Mouse (Mus musculus) limb, embryonic 15.5 days (tissue): Measurements from ENCODE around the gene Ankrd12. TPM values are rescaled to one million over a fixed set of nuclear protein-coding genes. Genes with fewer than 3 reads are reported as not detected.

Experiments
- ATAC-seq: fragments of 200-750 bp; cut with Nextera tagmentation; 2 replicates; pipeline ENCODE4 v1.8.0; 2017; ENCODE audit warnings: low read depth, moderate TSS enrichment; ENCODE audit not compliant: insufficient number of reproducible peaks, low FRiP score, low TSS enrichment
- H3K27ac ChIP-seq: fragments of 300-500 bp; sonication (generic); 2 replicates; pipeline ENCODE4 v1.5.1; 2015; ENCODE audit warnings: moderate library complexity, mild to moderate bottlenecking, inconsistent platforms
- H3K27me3 ChIP-seq: fragments of 300-500 bp; sonication (generic); 2 replicates; pipeline ENCODE4 v1.6.1; 2015; ENCODE audit warnings: inconsistent platforms
- H3K36me3 ChIP-seq: fragments of 300-500 bp; sonication (generic); 2 replicates; pipeline ENCODE4 v1.6.1; 2015; ENCODE audit warnings: inconsistent platforms
- H3K4me1 ChIP-seq: fragments of 300-500 bp; sonication (generic); 2 replicates; pipeline ENCODE4 v1.6.1; 2015; ENCODE audit warnings: inconsistent platforms
- H3K4me2 ChIP-seq: fragments of 300-500 bp; sonication (generic); 2 replicates; pipeline ENCODE4 v1.6.1; 2015; ENCODE audit warnings: mild to moderate bottlenecking, inconsistent platforms
- H3K4me3 ChIP-seq: fragments of 300-500 bp; sonication (generic); 2 replicates; pipeline ENCODE4 v1.5.1; 2015; ENCODE audit warnings: mild to moderate bottlenecking, inconsistent platforms
- H3K9ac ChIP-seq: fragments of 300-500 bp; sonication (generic); 2 replicates; pipeline ENCODE4 v1.6.1; 2015; ENCODE audit warnings: inconsistent platforms
- H3K9me3 ChIP-seq: fragments of 300-500 bp; sonication (generic); 2 replicates; pipeline ENCODE4 v1.6.1; 2016; ENCODE audit warnings: inconsistent platforms
- WGBS: fragments of 180-500 bp; shearing (Covaris S2); methylation state at CpG from one replicate; pipeline ENCODE4 v1.1.7; 2015; 5-methylcytosine and 5-hydroxymethylcytosine counted together
- polyA plus RNA-seq: library from polyadenylated mRNA; unstranded; fragments of >200 nt; fragmentation: Nextera tagmentation; extraction: Ambion mirVana; gene quantifications from 2 replicates; pipeline ENCODE4 v1.2.1, GENCODE M21; 2015

Gene Ankrd12
- polyA plus RNA-seq, 1 experiment from 2014 or later: 27.2 TPM

- Histone ChIP-seq H3K27me3 (no peaks in the 10 kb centered on the region), H3K36me3 (no peaks in the 10 kb centered on the region), H3K4me3 (no peak overlapping the region), H3K27ac (no peak overlapping the region), H3K9me3 (no peaks in the 10 kb centered on the region), H3K4me1 (peaks cover 9% of the 10 kb centered on the region), H3K4me2 (no peak overlapping the region), H3K9ac (no peak overlapping the region)
- 51% methylated on average over 10 of the region's 10 CpGs for WGBS
- ATAC-seq: no peak
These were observed 29.8 kb upstream of the Ankrd12 start for GRCm38 (mm10) chr17:66106601-66107267.

- Histone ChIP-seq H3K36me3 (no peaks in the 10 kb centered on the region), H3K27ac (no peak overlapping the region), H3K4me3 (no peak overlapping the region), H3K9ac (no peak overlapping the region), H3K27me3 (no peaks in the 10 kb centered on the region), H3K4me1 (peaks cover 16% of the 10 kb centered on the region), H3K4me2 (no peak overlapping the region), H3K9me3 (no peaks in the 10 kb centered on the region)
- no peak for ATAC-seq
- WGBS: 84% methylated on average over 7 of the region's 7 CpGs
These were observed 27.2 kb upstream of the Ankrd12 start for GRCm38 (mm10) chr17:66104076-66104475.

GRCm38 (mm10) chr17:66101380-66102330 lies 24.8 kb upstream of the Ankrd12 start, which contains the start of gene Ndufv2:
TSS of gene Ndufv2 (minus strand) at chr17:66101559.
- under 1% methylated on average over 62 of the region's 67 CpGs for WGBS
- ATAC-seq: peak; percentile 100
- Histone ChIP-seq H3K9me3 (no peaks in the 10 kb centered on the region), H3K27me3 (no peaks in the 10 kb centered on the region), H3K4me1 (peaks cover 15% of the 10 kb centered on the region), H3K36me3 (no peaks in the 10 kb centered on the region), H3K9ac (peak within 1 kb of the TSS; percentile 95), H3K27ac (peak within 1 kb of the TSS; percentile 95), H3K4me2 (peak within 1 kb of the TSS; percentile 60), H3K4me3 (peak within 1 kb of the TSS; percentile 97)

GRCm38 (mm10) chr17:66100566-66101379 lies 23.9 kb upstream of the Ankrd12 start:
- no peaks in the 10 kb centered on the region for H3K27me3 ChIP-seq
- no peaks in the 10 kb centered on the region for H3K9me3 ChIP-seq
- H3K4me3 ChIP-seq: peak overlapping the region; percentile 97
- peak overlapping the region; percentile 59 for H3K4me2 ChIP-seq
- H3K9ac ChIP-seq: peak overlapping the region; percentile 95
- H3K36me3 ChIP-seq: no peaks in the 10 kb centered on the region
- peaks cover 14% of the 10 kb centered on the region for H3K4me1 ChIP-seq
- peak overlapping the region; percentile 93 for H3K27ac ChIP-seq
- ATAC-seq: 0 out of 2 replicates have a peak, but pooled peaks have one; percentile 12
- WGBS: under 1% methylated on average over 41 of the region's 41 CpGs

- Histone ChIP-seq H3K4me3 (no peak overlapping the region), H3K27me3 (no peaks in the 10 kb centered on the region), H3K9me3 (no peaks in the 10 kb centered on the region), H3K9ac (no peak overlapping the region), H3K4me2 (no peak overlapping the region), H3K27ac (no peak overlapping the region), H3K4me1 (no peaks in the 10 kb centered on the region), H3K36me3 (peaks cover 26% of the 10 kb centered on the region)
- 83% methylated on average over 3 of the region's 3 CpGs for WGBS
- ATAC-seq: no peak
These were observed 15.8 kb upstream of the Ankrd12 start for GRCm38 (mm10) chr17:66092664-66093063.

GRCm38 (mm10) chr17:66092065-66092464 lies 15.2 kb upstream of the Ankrd12 start:
- WGBS: 84% methylated on average over 2 of the region's 2 CpGs

GRCm38 (mm10) chr17:66091392-66091791 lies 14.5 kb upstream of the Ankrd12 start:
- Histone ChIP-seq H3K36me3 (peaks cover 36% of the 10 kb centered on the region), H3K4me2 (no peak overlapping the region), H3K9ac (no peak overlapping the region), H3K27me3 (no peaks in the 10 kb centered on the region), H3K9me3 (no peaks in the 10 kb centered on the region), H3K4me1 (no peaks in the 10 kb centered on the region), H3K27ac (no peak overlapping the region), H3K4me3 (no peak overlapping the region)
- ATAC-seq: no peak
- 87% methylated on average over 2 of the region's 2 CpGs for WGBS

More at GRCm38 (mm10) chr17:66092065-66092464, 15.2 kb upstream of the Ankrd12 start:
- no peak overlapping the region for H3K4me3 ChIP-seq
- peaks cover 31% of the 10 kb centered on the region for H3K36me3 ChIP-seq
- ATAC-seq: no peak
- H3K27ac ChIP-seq: 0 out of 2 replicates have a peak overlapping the region, but pooled peaks have one; percentile 38
- no peaks in the 10 kb centered on the region for H3K9me3 ChIP-seq
- H3K9ac ChIP-seq: no peak overlapping the region
- no peaks in the 10 kb centered on the region for H3K4me1 ChIP-seq
- H3K27me3 ChIP-seq: no peaks in the 10 kb centered on the region
- H3K4me2 ChIP-seq: no peak overlapping the region

- no peak for ATAC-seq
- H3K36me3 ChIP-seq: peaks cover 46% of the 10 kb centered on the region
- H3K9me3 ChIP-seq: no peaks in the 10 kb centered on the region
- H3K4me1 ChIP-seq: no peaks in the 10 kb centered on the region
- H3K4me2 ChIP-seq: no peak overlapping the region
- H3K4me3 ChIP-seq: no peak overlapping the region
- no peak overlapping the region for H3K9ac ChIP-seq
- H3K27me3 ChIP-seq: no peaks in the 10 kb centered on the region
- no peak overlapping the region for H3K27ac ChIP-seq
These were observed 13.4 kb upstream of the Ankrd12 start for GRCm38 (mm10) chr17:66090251-66090650.

GRCm38 (mm10) chr17:66085038-66085437 lies 8.1 kb upstream of the Ankrd12 start:
- 96% methylated on average over 1 of the region's 1 CpGs for WGBS
- Histone ChIP-seq H3K4me2 (no peak overlapping the region), H3K4me1 (no peaks in the 10 kb centered on the region), H3K9me3 (no peaks in the 10 kb centered on the region), H3K9ac (no peak overlapping the region), H3K4me3 (no peak overlapping the region), H3K36me3 (peaks cover 50% of the 10 kb centered on the region), H3K27me3 (no peaks in the 10 kb centered on the region), H3K27ac (no peak overlapping the region)
- ATAC-seq: no peak

GRCm38 (mm10) chr17:66084486-66084885 lies 7.6 kb upstream of the Ankrd12 start:
- Histone ChIP-seq H3K4me1 (no peaks in the 10 kb centered on the region), H3K36me3 (peaks cover 53% of the 10 kb centered on the region), H3K4me2 (no peak overlapping the region), H3K4me3 (no peak overlapping the region), H3K27ac (no peak overlapping the region), H3K27me3 (no peaks in the 10 kb centered on the region), H3K9me3 (no peaks in the 10 kb centered on the region), H3K9ac (no peak overlapping the region)
- WGBS: 91% methylated on average over 1 of the region's 1 CpGs
- no peak for ATAC-seq

- WGBS: 1% methylated on average over 23 of the region's 23 CpGs
- peak overlapping the region; percentile 60 for H3K9ac ChIP-seq
- H3K27ac ChIP-seq: peak overlapping the region; percentile 93
- no peaks in the 10 kb centered on the region for H3K9me3 ChIP-seq
- 0 out of 2 replicates have a peak, but pooled peaks cover 8% of the 10 kb centered on the region for H3K4me1 ChIP-seq
- peak overlapping the region; percentile 98 for H3K4me3 ChIP-seq
- ATAC-seq: peak; percentile 66; the same call in 1 of the 2 replicates
- H3K27me3 ChIP-seq: no peaks in the 10 kb centered on the region
- H3K36me3 ChIP-seq: peaks cover 21% of the 10 kb centered on the region
- H3K4me2 ChIP-seq: peak overlapping the region; percentile 74
These were observed 555 bp upstream of the Ankrd12 start for GRCm38 (mm10) chr17:66077437-66077850.
